In the genomic region with DNA sequence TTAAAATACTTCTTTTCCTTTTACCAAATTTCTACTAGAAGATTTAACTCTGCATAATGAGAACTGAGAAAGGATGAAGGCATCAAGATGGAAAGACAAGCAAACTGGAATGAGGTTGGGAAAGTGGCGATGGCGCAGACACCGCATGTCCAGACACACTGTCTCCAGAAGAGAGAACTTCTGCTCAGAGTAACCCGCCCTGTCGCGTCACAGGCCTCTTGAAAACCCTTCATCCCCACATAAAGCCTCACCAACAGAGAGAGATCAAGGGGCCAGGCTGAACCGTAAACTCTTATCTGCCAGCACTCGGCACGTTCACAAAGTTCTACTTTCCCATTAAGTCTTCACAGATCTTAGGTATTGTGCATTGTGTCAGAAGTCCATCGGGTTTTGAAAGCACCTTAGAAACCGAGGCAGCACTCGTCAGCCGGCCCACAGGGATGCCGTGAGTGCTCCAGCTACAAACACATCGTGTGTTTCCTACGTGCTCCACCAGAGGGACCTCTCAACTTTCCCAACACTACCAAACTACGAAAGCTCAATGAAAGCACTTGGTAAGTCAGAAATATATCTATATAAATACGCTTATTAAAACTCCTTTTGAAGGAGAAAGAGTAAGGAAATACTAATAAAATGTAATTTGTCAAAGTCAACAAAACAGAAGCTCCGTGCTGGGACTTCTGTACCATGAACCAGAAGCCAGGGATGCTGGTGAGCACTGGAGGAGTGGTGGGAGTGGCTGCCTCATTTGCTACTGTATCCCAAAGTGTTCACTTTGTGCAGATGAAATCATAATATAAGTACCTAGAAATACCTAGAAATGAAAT, we compare ENCODE assay signal across 9 mouse cellular contexts. TPM values are rescaled to one million over a fixed set of nuclear protein-coding genes. Genes with fewer than 3 reads are reported as not detected.
A peak's percentile ranks its signal among the peaks of the same experiment; 100 is the strongest.
DNase-seq lines count a peak whose midpoint lies in the region; ATAC-seq and TF ChIP-seq lines count a peak whose summit lies in the region.
"Had no signal": no experiment of that assay in that cellular context is flagged by ENCODE, and none has a peak within 500 bp of the region (broad histone marks: within the 10 kb centered on the region; RNA-seq: fewer than 3 reads in every experiment).

No protein-coding gene starts in this region.

- no peaks in the 10 kb centered on the region for H3K4me1 ChIP-seq in kidney, postnatal 0 days (replicated peaks; ENCODE audit: insufficient read depth, low read length)
- H3K4me1 ChIP-seq in liver, embryonic 12.5 days: peaks cover 12% of the 10 kb centered on the region

- 52% methylated on average over 19 of the region's 19 CpGs for WGBS in kidney, postnatal 0 days
- 63% methylated on average over 19 of the region's 19 CpGs for WGBS in liver, embryonic 12.5 days (ENCODE audit: insufficient replicate concordance)

- H3K27me3 ChIP-seq in kidney, postnatal 0 days (ENCODE audit: insufficient read depth, low read length): no peaks in the 10 kb centered on the region
- no peaks in the 10 kb centered on the region for H3K27me3 ChIP-seq in liver, embryonic 12.5 days (replicated peaks)
- H3K27me3 ChIP-seq: limb, embryonic 15.5 days had no signal

- H3K9ac ChIP-seq in kidney, postnatal 0 days (ENCODE audit: low read depth, low read length): no peak overlapping the region
- no peak overlapping the region for H3K9ac ChIP-seq in liver, embryonic 12.5 days
- H3K9ac ChIP-seq: limb, embryonic 15.5 days had no signal

- H3K9me3 ChIP-seq in kidney, postnatal 0 days (replicated peaks; ENCODE audit: low read length): no peaks in the 10 kb centered on the region
- no peaks in the 10 kb centered on the region for H3K9me3 ChIP-seq in liver, embryonic 12.5 days (replicated peaks)
- H3K9me3 ChIP-seq: limb, embryonic 15.5 days had no signal

- intact Hi-C loops in gastrocnemius, adult 2 months (cut with DNase I): loop anchor here (1.0 to 2.0 kb wide), 2 partner anchors 95 to 318 kb away; partner anchors contain the start of gene Wif1
- intact Hi-C loops in gastrocnemius, postnatal 36 days (cut with DNase I): loop anchor here (2.0 to 10.0 kb wide), 2 partner anchors 95 to 317 kb away; partner anchors contain the start of gene Wif1

- no peaks in the 10 kb centered on the region for H3K36me3 ChIP-seq in kidney, postnatal 0 days (ENCODE audit: insufficient read depth, low read length)
- H3K36me3 ChIP-seq in liver, embryonic 12.5 days: 0 out of 2 replicates have a peak, but pooled peaks cover 7% of the 10 kb centered on the region

- H3K27ac ChIP-seq in gastrocnemius, adult 2 months: no peak overlapping the region
- H3K27ac ChIP-seq in kidney, postnatal 0 days: no peak overlapping the region
- H3K27ac ChIP-seq in liver, embryonic 12.5 days: no peak overlapping the region
- H3K27ac ChIP-seq: limb, embryonic 15.5 days had no signal

- no peak overlapping the region for H3K4me3 ChIP-seq in gastrocnemius, adult 2 months
- no peak overlapping the region for H3K4me3 ChIP-seq in kidney, postnatal 0 days (replicated peaks; ENCODE audit: low read depth, low read length)
- H3K4me3 ChIP-seq in liver, embryonic 12.5 days: no peak overlapping the region
- H3K4me3 ChIP-seq: limb, embryonic 15.5 days had no signal

- DNase-seq in gastrocnemius, adult 2 months: peak; percentile 40
- no peak for DNase-seq in gastrocnemius, postnatal 36 days
- DNase-seq in ES-CJ7 (ENCODE audit: low read depth, low spot score): peak; percentile 65
- DNase-seq in cerebellum, adult 18-20 months: peak; percentile 58 to 64
- DNase-seq in frontal cortex, postnatal 36 days (ENCODE audit: low spot score in 2 of 2): peak; percentile 35 to 73
- DNase-seq in kidney, postnatal 0 days (ENCODE audit: low spot score): peak; percentile 76
- DNase-seq in right cerebral cortex, postnatal 14 days: peak; percentile 43

- TF ChIP-seq CTCF in gastrocnemius, adult 2 months (IDR thresholded peaks at IDR 0.05): peak; percentile 71
- TF ChIP-seq CTCF in kidney, postnatal 0 days (IDR thresholded peaks at IDR 0.05; ENCODE audit: low read depth): peak; percentile 77

- no peak for ATAC-seq in kidney, postnatal 0 days (replicated peaks; ENCODE audit: low FRiP score, low read depth)
- ATAC-seq in liver, embryonic 12.5 days: peak; percentile 44

- no peak overlapping the region for H3K4me2 ChIP-seq in kidney, postnatal 0 days (ENCODE audit: low read length)
- H3K4me2 ChIP-seq in liver, embryonic 12.5 days: no peak overlapping the region
- H3K4me2 ChIP-seq: limb, embryonic 15.5 days had no signal

RNA-seq across cellular contexts. Expression of gene Msrb3, which starts 39.4 kb away (rescaled TPM):
- total RNA-seq in gastrocnemius, adult 2 months (2021): 100 to 1,000 TPM; 111 to 116 TPM
- 100 to 1,000 TPM; 109 to 115 TPM for total RNA-seq in gastrocnemius, postnatal 36 days (2021)
- polyA plus RNA-seq in kidney, postnatal 0 days (2015; fragmentation: Nextera tagmentation; extraction: Ambion mirVana): 9.9 and 13.2 TPM in 2 replicates
- polyA plus RNA-seq in liver, embryonic 12.5 days (2016; fragmentation: Nextera tagmentation; extraction: Ambion mirVana): 1.7 and 1.8 TPM in 2 replicates

RNA-seq across cellular contexts. Expression of gene Lemd3, which starts 40.8 kb away (rescaled TPM):
- 10 to 100 TPM; 11.4 to 11.9 TPM for total RNA-seq in gastrocnemius, adult 2 months (2021)
- 10 to 100 TPM in 1 of 2 experiments, 1 to 10 TPM in 1; 8.7 to 10.0 TPM for total RNA-seq in gastrocnemius, postnatal 36 days (2021)
- 3.4 and 4.0 TPM in 2 replicates for polyA plus RNA-seq in kidney, postnatal 0 days (2015; fragmentation: Nextera tagmentation; extraction: Ambion mirVana)
- 1.9 and 2.2 TPM in 2 replicates for polyA plus RNA-seq in liver, embryonic 12.5 days (2016; fragmentation: Nextera tagmentation; extraction: Ambion mirVana)

Comparison
In these comparisons a context has a peak if more than half of its experiments do, and no peak if none do; other contexts are left out.
1. DNase-seq: peak in gastrocnemius, adult 2 months (single experiment), ES-CJ7 (single experiment), cerebellum, adult 18-20 months (2 of 2), frontal cortex, postnatal 36 days (2 of 2), kidney, postnatal 0 days (single experiment) and right cerebral cortex, postnatal 14 days (single experiment); none in gastrocnemius, postnatal 36 days (0 of 2).